Mouse (Mus musculus) embryonic fibroblast, embryonic 13.5 days (primary cell): ENCODE measurements at regions not wholly inside any gene's neighbourhood (a gene's known extent, or its start where the extent isn't known, plus 50 kb on each side); places are given as distances from the start of the nearest gene placed in this dataset.

ENCODE experiments used
- CTCF ChIP-seq: IDR thresholded peaks from 2 replicates; pipeline ENCODE4 v1.5.1; 2011; ENCODE audit warnings: mild to moderate bottlenecking, control low read depth, low read length, moderate library complexity, borderline replicate concordance; ENCODE audit not compliant: insufficient read depth
- POLR2A ChIP-seq: IDR thresholded peaks from 2 replicates; pipeline ENCODE4 v1.6.1; 2011; ENCODE audit warnings: low read depth, mild to moderate bottlenecking, control low read depth, low read length, moderate library complexity

GRCm38 (mm10) chr2:57181692-57182541 lies 55.5 kb upstream of the Gpd2 start:
- TF ChIP-seq CTCF (no peak), POLR2A (peak; percentile 42)
